Mouse (Mus musculus) CH12.LX (cell line): Measurements from ENCODE around the gene Ptcd2. TPM values are rescaled to one million over a fixed set of nuclear protein-coding genes. Genes with fewer than 3 reads are reported as not detected.

ENCODE experiments used
- polyA plus RNA-seq: library from polyadenylated mRNA; unstranded; fragments of >175 nt; gene quantifications from 2 replicates; pipeline ENCODE4 v1.2.1, GENCODE M21; 2012; ENCODE audit warnings: low read depth; ENCODE audit not compliant: insufficient read length
- total RNA-seq, 2 experiments: library from RNA; depleted of rRNA; stranded (reverse); fragments of 300-350 nt in 1 of 2; fragments of >200 nt in 1 of 2; gene quantifications; 2 replicates each; pipeline ENCODE4 v1.2.3; 2012 to 2014

Gene Ptcd2
- total and polyA plus RNA-seq, 3 experiments: 32.4 to 92.9 (median 52.2) TPM

Other genes with a start within 250 kb of the Ptcd2 start
- not detected in 2 replicates for gene Zfp366, start 159.9 kb downstream of the Ptcd2 start, total RNA-seq (2012; rRNA removed)
- gene Zfp366, start 159.9 kb downstream of the Ptcd2 start, total RNA-seq (2014; rRNA removed): not detected in 2 replicates
- gene Zfp366, start 159.9 kb downstream of the Ptcd2 start, polyA plus RNA-seq: not detected in 2 replicates
- gene Mrps27, start 81 bp upstream of the Ptcd2 start, total RNA-seq (2012; rRNA removed): 46.6 and 46.8 TPM in 2 replicates
- 32.6 and 34.5 TPM in 2 replicates for gene Mrps27, start 81 bp upstream of the Ptcd2 start, total RNA-seq (2014; rRNA removed)
- gene Mrps27, start 81 bp upstream of the Ptcd2 start, polyA plus RNA-seq: 64.8 and 68.0 TPM in 2 replicates
- 0.08 and 0.13 TPM in 2 replicates for gene Map1b, start 171.8 kb upstream of the Ptcd2 start, total RNA-seq (2012; rRNA removed)
- not detected in 2 replicates for gene Map1b, start 171.8 kb upstream of the Ptcd2 start, total RNA-seq (2014; rRNA removed)
- gene Map1b, start 171.8 kb upstream of the Ptcd2 start, polyA plus RNA-seq: 0.04 TPM in 2 replicates